Mouse (Mus musculus) limb, embryonic 14.5 days (tissue): ENCODE results near the gene Celsr1. TPM values are rescaled to one million over a fixed set of nuclear protein-coding genes. Genes with fewer than 3 reads are reported as not detected.

Experiments used
- ATAC-seq: fragments of 200-750 bp; cut with Nextera tagmentation; 2 replicates; pipeline ENCODE4 v1.8.0; 2017; ENCODE audit warnings: low read depth, moderate number of reproducible peaks, moderate TSS enrichment; ENCODE audit not compliant: low FRiP score
- DNase-seq: peaks from one replicate; pipeline ENCODE4 v3.0.0-alpha.2; 2015; ENCODE audit warnings: low spot score
- H3K27ac ChIP-seq: fragments of 300-500 bp; sonication (generic); replicated peaks from 2 replicates; pipeline ENCODE4 v1.5.1; 2014; ENCODE audit warnings: low read depth, mild to moderate bottlenecking, low read length, moderate library complexity, mixed read lengths
- H3K27me3 ChIP-seq: fragments of 300-500 bp; sonication (generic); 2 replicates; pipeline ENCODE4 v1.6.1; 2014; ENCODE audit warnings: low read length, mixed read lengths; ENCODE audit not compliant: control insufficient read depth, insufficient read depth
- H3K36me3 ChIP-seq: fragments of 300-500 bp; sonication (generic); 2 replicates; pipeline ENCODE4 v1.6.1; 2014; ENCODE audit warnings: mild to moderate bottlenecking, low read length, moderate library complexity, mixed read lengths; ENCODE audit not compliant: control insufficient read depth, insufficient read depth
- H3K4me1 ChIP-seq: fragments of 300-500 bp; sonication (generic); 2 replicates; pipeline ENCODE4 v1.6.1; 2014; ENCODE audit warnings: antibody characterized with exemption, low read length, mixed read lengths; ENCODE audit not compliant: control insufficient read depth, insufficient read depth
- H3K4me2 ChIP-seq: fragments of 300-500 bp; sonication (generic); replicated peaks from 2 replicates; pipeline ENCODE4 v1.6.1; 2014; ENCODE audit warnings: low read depth, mild to moderate bottlenecking, low read length, moderate library complexity; ENCODE audit not compliant: severe bottlenecking
- H3K4me3 ChIP-seq: fragments of 300-500 bp; sonication (generic); replicated peaks from 2 replicates; pipeline ENCODE4 v1.5.1; 2014; ENCODE audit warnings: low read length
- H3K9ac ChIP-seq: fragments of 300-500 bp; sonication (generic); 2 replicates; pipeline ENCODE4 v1.6.1; 2014; ENCODE audit warnings: mild to moderate bottlenecking, low read depth, low read length, moderate library complexity; ENCODE audit not compliant: severe bottlenecking
- H3K9me3 ChIP-seq: fragments of 300-500 bp; sonication (generic); 2 replicates; pipeline ENCODE4 v1.6.1; 2016; ENCODE audit warnings: low read length; ENCODE audit not compliant: control insufficient read depth
- POLR2A ChIP-seq: fragments of 200-500 bp; IDR thresholded peaks from 2 replicates; pipeline ENCODE4 v1.8.0; 2012; ENCODE audit warnings: inconsistent platforms, mild to moderate bottlenecking, moderate library complexity, borderline replicate concordance; ENCODE audit not compliant: insufficient read depth, insufficient read length; ENCODE audit errors: extremely low read depth
- WGBS: fragments of 180-500 bp; shearing (Covaris S2); extraction: QIAGEN DNeasy Blood & Tissue Kit; methylation state at CpG from one replicate; pipeline ENCODE4 v1.1.7; 2014; 5-methylcytosine and 5-hydroxymethylcytosine counted together
- polyA plus RNA-seq, 2 experiments: library from polyadenylated mRNA; depleted of rRNA in 1 of 2; stranded (reverse) in 1 of 2; unstranded in 1 of 2; fragments of >200 nt; fragmentation: Nextera tagmentation in 1 of 2; extraction: Ambion mirVana in 1 of 2; gene quantifications; 2 replicates each; pipeline versions ENCODE4 v1.2.1 to v1.2.3; 2012 to 2014

The Celsr1 gene
- polyA plus RNA-seq, 2 experiments = 6.5 to 11.8 TPM

GRCm38 (mm10) chr15:86021301-86021700 lies 12.3 kb downstream of the Celsr1 start:
- Histone ChIP-seq H3K4me2 (no peak overlapping the region), H3K27ac (no peak overlapping the region), H3K4me3 (no peak overlapping the region), H3K27me3 (no peaks in the 10 kb centered on the region), H3K4me1 (no peaks in the 10 kb centered on the region), H3K9me3 (no peaks in the 10 kb centered on the region; the same call in 1 of the 2 replicates), H3K9ac (no peak overlapping the region), H3K36me3 (no peaks in the 10 kb centered on the region)
- no peak for ATAC-seq
- WGBS = 51% methylated on average over 9 of the region's 9 CpGs
- TF ChIP-seq POLR2A = no peak
- no peak for DNase-seq

- H3K4me3 ChIP-seq = no peak overlapping the region
- no peaks in the 10 kb centered on the region for H3K4me1 ChIP-seq
- ATAC-seq (no peak), DNase-seq (no peak)
- H3K9ac ChIP-seq = no peak overlapping the region
- H3K9me3 ChIP-seq = no peaks in the 10 kb centered on the region; the same call in 1 of the 2 replicates
- TF ChIP-seq POLR2A = no peak
- no peaks in the 10 kb centered on the region for H3K36me3 ChIP-seq
- H3K27me3 ChIP-seq = no peaks in the 10 kb centered on the region
- 73% methylated on average over 8 of the region's 8 CpGs for WGBS
- H3K4me2 ChIP-seq = no peak overlapping the region
- no peak overlapping the region for H3K27ac ChIP-seq
These were observed 13.6 kb downstream of the Celsr1 start for GRCm38 (mm10) chr15:86020008-86020407.

DNA sequence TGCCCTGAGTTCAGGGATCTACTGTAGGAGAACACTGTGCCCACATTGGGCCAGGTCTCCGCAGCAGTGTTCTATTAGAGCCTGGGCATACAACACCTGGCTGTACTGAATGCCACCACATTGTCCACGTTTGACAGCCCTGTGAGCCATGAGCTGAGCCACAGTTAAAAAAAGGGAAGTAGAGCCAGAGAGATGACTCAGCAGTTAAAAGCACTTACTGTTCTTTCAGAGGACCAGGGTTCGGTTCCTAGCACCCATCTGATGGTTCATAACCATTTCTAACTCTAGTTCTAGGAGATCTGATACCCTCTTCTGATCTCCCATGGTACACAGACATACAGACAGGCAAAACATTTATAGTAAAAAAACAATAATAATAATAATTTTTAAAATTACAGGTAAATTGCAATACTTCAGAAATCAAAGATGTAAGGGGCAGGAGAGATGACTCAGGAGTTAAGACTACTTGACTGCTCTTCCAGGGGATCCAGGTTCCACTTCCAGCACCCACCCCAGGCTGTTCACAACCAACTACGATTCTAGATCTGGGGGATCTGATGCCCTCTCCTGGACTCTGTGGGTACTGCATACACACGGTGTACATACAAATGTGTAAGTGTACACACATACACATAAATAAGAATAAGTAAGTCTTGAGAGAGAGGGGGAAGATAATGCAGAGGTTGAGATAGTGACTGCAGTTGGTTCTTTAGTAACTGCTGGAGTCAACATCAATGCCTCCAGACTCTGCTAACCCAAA lies 14.6 kb downstream of the Celsr1 start:
- WGBS = 95% methylated on average over 5 of the region's 5 CpGs
- Histone ChIP-seq H3K27me3 (no peaks in the 10 kb centered on the region), H3K4me2 (no peak overlapping the region), H3K27ac (no peak overlapping the region), H3K4me1 (no peaks in the 10 kb centered on the region), H3K9ac (no peak overlapping the region), H3K9me3 (no peaks in the 10 kb centered on the region; the same call in 1 of the 2 replicates), H3K4me3 (no peak overlapping the region), H3K36me3 (no peaks in the 10 kb centered on the region)
- no peak for TF ChIP-seq POLR2A
- DNase-seq = no peak
- no peak for ATAC-seq

DNA sequence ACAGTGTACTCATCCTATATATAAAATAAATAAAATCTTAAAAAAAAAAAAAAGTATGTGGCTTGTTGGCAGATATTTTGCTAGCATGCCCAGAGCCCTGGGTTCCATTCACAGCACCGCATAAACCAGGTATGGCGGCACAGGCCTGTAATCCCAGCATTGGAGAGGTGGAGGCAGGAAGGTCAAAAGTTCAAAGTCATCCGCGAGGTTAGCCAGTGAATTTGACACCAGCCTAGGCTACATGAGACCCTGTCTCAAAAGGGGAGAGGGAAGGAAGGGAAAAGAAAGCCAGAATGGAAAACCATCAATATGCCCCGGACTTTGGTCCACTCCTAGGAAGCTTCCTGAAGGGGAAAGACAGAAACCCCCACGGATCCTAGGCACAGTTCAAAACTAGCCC lies 16.2 kb downstream of the Celsr1 start:
- no peak for ATAC-seq
- no peaks in the 10 kb centered on the region for H3K36me3 ChIP-seq

GRCm38 (mm10) chr15:86015860-86016541 lies 17.6 kb downstream of the Celsr1 start:
- no peak for ATAC-seq

More for the DNA sequence above, 16.2 kb downstream of the Celsr1 start:
- Histone ChIP-seq H3K4me1 (no peaks in the 10 kb centered on the region), H3K9ac (no peak overlapping the region), H3K27ac (no peak overlapping the region), H3K27me3 (no peaks in the 10 kb centered on the region), H3K9me3 (no peaks in the 10 kb centered on the region; the same call in 1 of the 2 replicates), H3K4me3 (no peak overlapping the region), H3K4me2 (no peak overlapping the region)
- no peak for DNase-seq
- WGBS = 89% methylated on average over 6 of the region's 6 CpGs
- TF ChIP-seq POLR2A = no peak

More at GRCm38 (mm10) chr15:86015860-86016541, 17.6 kb downstream of the Celsr1 start:
- TF ChIP-seq POLR2A = no peak
- no peaks in the 10 kb centered on the region for H3K36me3 ChIP-seq
- no peak overlapping the region for H3K4me3 ChIP-seq
- 59% methylated on average over 13 of the region's 13 CpGs for whole genome bisulfite sequencing
- no peak for DNase-seq
- no peaks in the 10 kb centered on the region; the same call in 1 of the 2 replicates for H3K9me3 ChIP-seq
- no peak overlapping the region for H3K27ac ChIP-seq
- no peak overlapping the region for H3K4me2 ChIP-seq
- H3K27me3 ChIP-seq = no peaks in the 10 kb centered on the region
- H3K9ac ChIP-seq = no peak overlapping the region
- no peaks in the 10 kb centered on the region for H3K4me1 ChIP-seq
